Mouse (Mus musculus): ENCODE measurements around the gene C1qtnf6.

The C1qtnf6 gene

DNA sequence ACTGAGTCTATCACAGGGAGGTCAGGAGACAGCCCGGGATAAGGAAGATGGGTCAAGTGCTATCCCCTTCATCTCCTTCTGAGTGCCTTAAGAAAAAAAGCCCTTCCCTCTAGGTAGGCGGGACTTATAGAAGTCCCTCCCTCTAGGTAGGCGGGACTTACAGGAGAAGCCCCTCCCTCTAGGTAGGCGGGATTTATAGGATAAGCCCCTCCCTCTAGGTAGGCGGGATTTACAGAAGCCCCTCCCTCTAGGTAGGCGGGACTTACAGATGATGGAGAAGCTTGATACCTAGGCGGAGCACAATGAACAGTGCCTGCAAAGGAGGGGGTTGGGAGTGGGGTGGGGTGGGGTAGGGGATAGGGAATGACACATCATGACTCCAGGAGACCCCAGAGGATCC lies 51.1 kb downstream of the C1qtnf6 start:
- peak; percentile 39 for DNase-seq (ENCODE audit: low read depth)

DNA sequence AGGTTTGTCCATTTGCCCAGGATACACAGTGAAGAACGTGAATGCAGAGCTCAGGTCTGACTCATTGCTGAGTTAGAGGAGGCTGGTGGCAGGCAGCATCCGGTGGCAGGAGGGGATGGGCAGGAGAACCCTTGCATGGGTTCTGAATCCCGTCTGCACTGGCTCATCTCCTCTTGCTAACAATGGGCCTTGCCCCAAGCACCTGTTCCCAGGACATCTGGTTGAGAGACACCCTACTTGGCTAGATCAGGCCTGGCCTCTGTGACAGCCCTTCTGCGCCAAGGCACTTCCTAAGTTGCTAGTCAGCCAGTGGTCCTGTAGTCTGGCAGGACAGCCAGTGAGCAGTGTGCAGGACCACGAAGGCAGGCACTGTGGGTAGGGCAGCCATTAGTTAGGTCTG lies 51.7 kb downstream of the C1qtnf6 start:
- DNase-seq (ENCODE audit: low read depth), result peak; percentile 30

DNA sequence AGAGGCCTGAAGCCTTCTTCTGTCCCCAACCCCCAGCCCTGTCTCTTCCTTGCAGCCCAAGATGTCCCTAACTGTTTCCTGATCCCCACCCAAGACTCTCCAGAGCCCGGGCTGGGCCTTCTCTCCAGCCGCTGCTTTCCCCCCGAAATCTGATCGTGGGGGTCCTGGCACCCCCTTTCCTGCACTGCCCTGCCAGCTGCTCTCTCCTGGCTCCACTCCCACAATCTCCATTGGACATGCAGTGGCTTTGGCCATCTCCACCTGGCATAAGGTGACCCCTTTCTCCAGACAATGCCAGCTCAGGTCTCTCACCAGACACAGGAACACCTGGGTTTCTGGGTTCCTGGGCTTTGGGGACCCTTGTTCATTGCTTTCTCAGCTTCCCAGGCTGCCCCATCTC lies 53.1 kb downstream of the C1qtnf6 start:
- DNase-seq (ENCODE audit: low read depth), result no peak

DNA sequence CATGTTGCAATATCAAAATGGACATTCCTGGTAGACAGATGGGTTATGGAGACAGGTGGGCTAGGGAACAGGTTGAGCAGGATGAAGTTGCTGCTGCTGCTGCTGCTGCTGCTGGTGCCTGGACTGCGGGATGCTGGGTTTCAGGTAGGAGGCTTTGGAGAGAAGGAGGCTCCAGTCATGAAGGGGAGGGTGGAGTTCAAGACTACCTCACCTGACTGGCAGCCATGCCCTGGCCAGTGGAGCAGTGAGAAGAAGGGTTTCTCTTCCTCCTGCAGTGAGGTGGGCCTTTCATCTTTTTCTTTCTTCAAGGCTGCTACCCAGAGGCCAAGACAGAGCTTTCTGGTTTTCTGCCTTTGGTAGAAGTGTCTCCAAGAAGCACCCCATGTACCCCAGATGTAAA lies 54.3 kb downstream of the C1qtnf6 start:
- no peak for DNase-seq (ENCODE audit: low read depth)

DNA sequence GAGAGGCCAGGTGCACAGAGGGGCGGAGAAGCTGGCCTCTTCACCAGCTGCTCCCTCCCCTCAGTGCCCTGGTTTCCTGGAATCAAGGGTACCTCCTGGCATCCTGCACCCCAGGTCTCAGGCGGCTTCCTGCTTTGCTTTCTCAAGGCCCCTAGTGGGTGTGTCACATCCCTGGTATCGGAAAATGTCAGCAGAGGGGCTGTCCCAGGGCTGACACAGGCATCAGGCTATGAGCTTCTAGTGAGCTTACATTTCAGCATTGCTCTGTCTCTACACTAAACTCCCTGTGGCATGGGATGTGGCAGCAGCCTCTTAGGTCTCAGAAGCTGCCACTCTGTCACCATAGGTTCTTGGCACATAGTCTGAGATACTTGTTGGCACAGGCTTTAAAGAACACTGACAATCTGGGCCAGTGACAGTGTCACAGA lies 55.6 kb downstream of the C1qtnf6 start:
- no peak for DNase-seq (ENCODE audit: low read depth)

DNA sequence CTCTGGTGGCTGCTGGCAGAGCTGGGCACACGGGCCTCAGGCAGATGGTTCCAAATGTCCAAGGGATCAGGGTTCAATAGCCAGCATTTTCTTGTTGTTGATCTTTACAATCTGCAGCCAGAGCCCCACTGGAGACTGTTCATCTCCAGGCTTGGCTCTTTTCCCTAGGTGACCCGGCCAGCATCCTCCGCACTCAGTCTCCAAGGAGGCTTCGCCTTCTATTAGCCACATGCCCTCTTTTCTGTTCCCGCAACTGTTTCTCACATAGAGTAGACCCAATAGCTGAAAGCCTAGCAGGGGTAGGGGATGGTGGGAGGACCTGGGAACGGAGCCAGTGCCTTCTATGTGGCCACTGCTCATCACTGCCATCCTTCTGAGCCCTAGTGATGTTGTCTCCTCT lies 57.8 kb downstream of the C1qtnf6 start:
- DNase-seq (ENCODE audit: low read depth), result no peak
